Mouse (Mus musculus): ENCODE results near the gene Tcf3. TPM values are rescaled to one million over a fixed set of nuclear protein-coding genes. Genes with fewer than 3 reads are reported as not detected.

Tcf3 gene
- polyA plus RNA-seq (2017; shearing (Covaris generic)): 88.8 TPM

DNA sequence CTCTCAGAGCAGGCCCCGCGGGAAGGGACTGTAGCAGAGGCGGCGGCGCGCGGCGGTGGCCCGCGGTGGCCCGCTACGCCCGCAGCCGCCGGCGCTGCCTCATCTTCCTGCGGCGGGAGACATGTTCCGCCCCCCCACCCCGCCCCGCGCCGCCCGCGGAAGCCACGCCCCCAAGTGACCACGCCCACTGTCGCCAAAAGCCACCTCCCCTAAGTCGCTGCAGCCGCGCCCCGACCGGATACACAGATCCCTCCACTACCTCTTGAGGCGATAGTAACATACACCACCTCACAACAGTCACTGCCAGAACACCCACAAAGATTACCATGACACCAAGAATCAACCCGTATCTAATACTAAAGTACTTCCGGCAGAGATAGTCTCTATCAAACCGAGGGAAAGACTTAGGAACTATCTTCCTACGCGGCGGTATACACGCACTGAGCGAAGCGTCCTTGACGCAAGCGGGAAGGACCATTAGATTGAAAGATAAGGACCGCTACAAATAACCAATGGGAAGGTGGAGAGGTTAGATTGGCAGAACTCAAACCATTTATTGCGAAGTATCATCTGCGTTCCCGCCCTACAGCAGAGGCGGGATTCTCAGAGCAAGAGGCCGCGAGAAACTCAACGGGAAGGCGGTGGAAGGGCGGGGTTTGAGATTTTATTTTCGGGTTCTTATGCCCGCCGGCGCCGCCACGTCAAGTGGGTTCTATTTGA, at the start of gene Tcf3:
Gene Tcf3, minus strand, starts transcription at position 135 of the 720 bp plus-strand sequence.

DNA sequence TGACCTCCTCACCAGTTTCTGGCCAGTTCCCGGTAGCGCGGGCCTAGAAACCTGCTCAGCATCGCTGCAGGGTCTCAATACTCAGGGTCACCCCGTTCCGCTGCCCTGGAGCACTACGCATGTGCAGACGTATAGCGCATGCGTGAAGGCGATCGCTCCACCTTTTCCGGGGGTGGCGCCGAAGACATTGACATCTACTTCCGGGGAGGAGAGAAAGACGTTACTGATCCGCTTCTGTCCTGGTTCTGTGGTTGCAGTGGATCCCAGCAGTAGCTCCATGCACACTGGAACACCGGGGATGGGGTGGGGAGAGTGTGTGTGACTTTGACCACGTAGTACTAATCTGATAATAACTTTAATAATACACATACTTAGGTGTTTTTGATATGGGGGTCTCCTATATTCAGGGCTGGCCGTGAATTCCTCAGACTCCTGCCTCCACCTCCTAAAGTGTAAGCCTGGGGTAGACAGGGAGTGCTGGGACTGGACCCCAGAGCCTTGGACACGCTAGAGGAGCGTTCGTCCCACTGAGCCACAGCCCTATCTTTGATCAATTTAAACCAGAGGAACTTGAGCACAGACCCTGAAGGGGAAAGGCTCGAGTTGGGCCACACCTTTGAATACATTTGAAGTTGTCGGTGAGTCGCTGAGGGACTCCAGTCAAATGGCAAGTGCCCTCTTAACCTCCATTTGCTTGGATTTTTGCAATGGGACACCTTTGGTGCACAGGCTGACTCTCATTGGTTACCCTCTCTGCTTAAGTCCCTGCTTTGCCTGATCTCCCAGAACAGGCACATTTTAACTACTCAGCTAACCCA, 26.6 kb downstream of the Tcf3 start, which contains the start of gene Uqcr11:
Gene Uqcr11, minus strand, starts transcription at position 147 of the 818 bp plus-strand sequence.

DNA sequence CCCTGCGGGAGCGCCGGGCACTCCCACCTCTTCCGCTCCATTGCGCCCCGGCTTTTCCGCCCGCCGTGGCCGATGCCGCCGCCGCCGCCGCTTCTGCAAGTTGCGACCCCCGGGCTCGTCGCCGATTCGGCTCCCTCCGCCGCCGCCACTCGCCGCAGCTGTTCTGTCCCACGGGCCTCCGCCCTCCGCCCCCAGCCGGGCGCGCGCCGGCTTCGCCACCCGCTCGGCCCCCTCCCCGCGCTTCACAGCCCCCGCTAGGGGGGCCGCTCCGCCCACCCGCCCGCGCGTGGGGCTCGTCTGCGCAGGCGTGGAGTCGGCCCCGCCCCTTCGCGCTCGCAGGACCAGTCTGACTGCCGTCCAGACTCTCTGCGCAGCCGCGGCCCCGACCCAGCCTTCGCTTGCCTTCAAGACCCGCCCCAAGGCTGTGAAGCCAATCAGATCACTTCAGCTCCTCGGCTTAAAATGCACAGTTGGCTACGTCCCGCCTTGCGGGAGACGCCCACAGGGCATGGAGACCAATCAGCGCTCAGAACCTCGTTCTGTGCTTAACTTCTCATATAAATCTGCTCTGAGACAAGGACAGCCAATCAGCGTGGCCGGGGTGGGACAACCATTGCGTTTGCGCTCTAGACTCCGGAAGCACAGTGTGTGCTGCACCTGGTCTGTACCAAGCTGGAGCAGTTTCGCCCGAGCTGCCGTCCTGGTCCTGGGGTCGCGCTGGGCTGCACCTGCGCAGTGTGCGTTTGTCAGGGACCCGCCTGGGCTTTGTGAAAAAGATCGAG, 34.1 kb downstream of the Tcf3 start, which contains the start of gene Mbd3:
Gene Mbd3, minus strand, starts transcription at position 360 of the 782 bp plus-strand sequence.

DNA sequence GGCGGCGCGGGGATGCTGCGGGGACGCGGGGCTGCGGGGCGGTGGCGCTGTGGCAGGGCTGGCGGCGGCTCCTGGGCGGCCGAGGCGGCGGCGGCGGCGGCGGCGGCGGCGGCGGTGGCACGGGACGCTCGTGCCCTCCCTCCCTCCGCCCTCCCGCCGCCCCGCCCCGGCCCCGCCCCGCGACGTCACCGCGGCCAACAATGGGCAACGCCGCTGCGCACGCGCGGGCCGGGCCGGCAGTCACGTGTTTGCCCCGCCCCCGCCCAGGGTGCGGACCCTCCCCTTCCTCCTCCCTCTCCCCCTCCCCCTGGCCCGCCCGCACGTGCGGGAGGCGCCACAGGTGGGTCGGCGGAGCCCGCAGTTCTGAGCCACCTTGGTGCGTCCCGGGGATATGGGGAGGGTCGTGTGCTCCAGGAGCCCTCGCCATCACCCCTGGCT, 45.9 kb downstream of the Tcf3 start, which contains the start of gene Mex3d:
Gene Mex3d, minus strand, starts transcription at position 138 of the 438 bp plus-strand sequence.

Other genes with a start within 250 kb of the Tcf3 start
- gene Mum1, start 207.2 kb downstream of the Tcf3 start, polyA plus RNA-seq (2017; shearing (Covaris generic)): 66.2 TPM
- gene Ndufs7, start 184.5 kb downstream of the Tcf3 start, polyA plus RNA-seq (2017; shearing (Covaris generic)): 159 TPM
- gene Gamt, start 172.6 kb downstream of the Tcf3 start, polyA plus RNA-seq (2017; shearing (Covaris generic)): 1.8 TPM
- 78.1 TPM for gene Dazap1, start 172.2 kb downstream of the Tcf3 start, polyA plus RNA-seq (2017; shearing (Covaris generic))
- 748 TPM for gene Rps15, start 141.2 kb downstream of the Tcf3 start, polyA plus RNA-seq (2017; shearing (Covaris generic))
- 0.05 TPM for gene Apc2, start 137.7 kb downstream of the Tcf3 start, polyA plus RNA-seq (2017; shearing (Covaris generic))
- 29.9 TPM for gene 2310011J03Rik, start 113.1 kb downstream of the Tcf3 start, polyA plus RNA-seq (2017; shearing (Covaris generic))
- gene Pcsk4, start 104.1 kb downstream of the Tcf3 start, polyA plus RNA-seq (2017; shearing (Covaris generic)): 1.8 TPM
- gene Reep6, start 103.7 kb downstream of the Tcf3 start, polyA plus RNA-seq (2017; shearing (Covaris generic)): not detected
- gene Adamtsl5, start 85.2 kb downstream of the Tcf3 start, polyA plus RNA-seq (2017; shearing (Covaris generic)): not detected
- not detected for gene Plk5, start 77.2 kb downstream of the Tcf3 start, polyA plus RNA-seq (2017; shearing (Covaris generic))
- 7.3 TPM for gene Mex3d, start 46.0 kb downstream of the Tcf3 start, polyA plus RNA-seq (2017; shearing (Covaris generic))
- gene Mbd3, start 34.1 kb downstream of the Tcf3 start, polyA plus RNA-seq (2017; shearing (Covaris generic)): 92.9 TPM
- 115 TPM for gene Uqcr11, start 26.8 kb downstream of the Tcf3 start, polyA plus RNA-seq (2017; shearing (Covaris generic))
- 0.07 TPM for gene Onecut3, start 61.2 kb upstream of the Tcf3 start, polyA plus RNA-seq (2017; shearing (Covaris generic))
- 0.10 TPM for gene Atp8b3, start 105.5 kb upstream of the Tcf3 start, polyA plus RNA-seq (2017; shearing (Covaris generic))
- gene Rexo1, start 127.9 kb upstream of the Tcf3 start, polyA plus RNA-seq (2017; shearing (Covaris generic)): 55.7 TPM
- 16.2 TPM for gene Klf16, start 143.7 kb upstream of the Tcf3 start, polyA plus RNA-seq (2017; shearing (Covaris generic))
- 92.3 TPM for gene Abhd17a, start 156.7 kb upstream of the Tcf3 start, polyA plus RNA-seq (2017; shearing (Covaris generic))
- gene Scamp4, start 169.2 kb upstream of the Tcf3 start, polyA plus RNA-seq (2017; shearing (Covaris generic)): 106 TPM
- gene Adat3, start 169.2 kb upstream of the Tcf3 start, polyA plus RNA-seq (2017; shearing (Covaris generic)): 6.2 TPM
- 14.3 TPM for gene Gm49322, start 172.4 kb upstream of the Tcf3 start, polyA plus RNA-seq (2017; shearing (Covaris generic))
- 338 TPM for gene Csnk1g2, start 189.2 kb upstream of the Tcf3 start, polyA plus RNA-seq (2017; shearing (Covaris generic))
- 16.0 TPM for gene Btbd2, start 223.4 kb upstream of the Tcf3 start, polyA plus RNA-seq (2017; shearing (Covaris generic))
- gene Mknk2, start 244.5 kb upstream of the Tcf3 start, polyA plus RNA-seq (2017; shearing (Covaris generic)): 200 TPM